Mouse (Mus musculus) c-Kit-positive CD71-negative TER-119-negative erythroid progenitor cells, embryonic 14.5 days (primary cell): ENCODE measurements around the gene Nup214.

Source experiments
- DNase-seq: peaks from one replicate; pipeline ENCODE4 v3.0.0-alpha.2; 2013; ENCODE audit warnings: low read depth

Gene Nup214

GRCm38 (mm10) chr2:31974141-31974808 lies at the start of gene Nup214:
Gene Nup214, plus strand, starts transcription at chr2:31974436.
- peak; percentile 98 for DNase-seq

- DNase-seq: no peak
Measured at GRCm38 (mm10) chr2:31924811-31925210, 49.4 kb upstream of the Nup214 start.

DNA sequence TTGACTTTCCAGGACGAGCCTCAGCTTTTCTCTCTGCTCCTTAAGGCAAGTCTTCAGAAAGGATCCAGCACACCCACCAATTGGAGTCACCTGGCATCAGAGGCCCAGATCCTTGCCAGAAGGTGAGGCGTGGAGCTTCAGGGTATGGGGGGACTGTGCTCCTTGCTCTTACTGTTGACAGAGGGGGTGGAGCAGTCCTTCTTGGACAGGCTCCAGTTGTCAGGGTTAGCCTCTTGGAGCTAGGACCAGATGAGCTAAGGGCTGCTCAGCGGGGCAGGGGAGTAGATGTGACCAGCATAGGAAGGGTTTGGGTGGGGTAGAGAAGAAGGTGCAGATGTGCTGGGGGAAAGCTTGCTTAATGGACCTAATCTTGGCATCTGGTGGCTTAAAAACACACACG lies 48.3 kb upstream of the Nup214 start:
- no peak for DNase-seq

DNA sequence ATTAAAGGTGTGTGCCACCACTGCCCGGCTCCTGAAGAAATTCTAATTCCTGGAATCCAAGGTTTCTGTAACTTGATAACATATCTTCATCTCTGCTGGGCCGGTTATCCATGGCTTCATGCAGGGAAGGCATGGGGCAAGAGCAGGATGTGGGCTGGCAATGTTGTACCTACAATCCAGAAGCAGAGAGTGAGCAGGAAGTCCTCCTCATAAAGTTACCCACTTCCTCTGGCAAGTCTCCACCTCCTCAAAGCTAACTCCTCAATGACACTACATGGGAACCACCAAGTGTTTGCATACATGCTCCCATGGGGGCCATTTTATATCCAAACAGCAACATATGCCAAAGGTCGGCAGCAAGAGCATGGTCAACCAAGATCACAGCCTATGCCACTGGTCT lies 44.6 kb upstream of the Nup214 start:
- DNase-seq: no peak

- no peak for DNase-seq
Measured at GRCm38 (mm10) chr2:31934551-31934950, 39.7 kb upstream of the Nup214 start.

DNA sequence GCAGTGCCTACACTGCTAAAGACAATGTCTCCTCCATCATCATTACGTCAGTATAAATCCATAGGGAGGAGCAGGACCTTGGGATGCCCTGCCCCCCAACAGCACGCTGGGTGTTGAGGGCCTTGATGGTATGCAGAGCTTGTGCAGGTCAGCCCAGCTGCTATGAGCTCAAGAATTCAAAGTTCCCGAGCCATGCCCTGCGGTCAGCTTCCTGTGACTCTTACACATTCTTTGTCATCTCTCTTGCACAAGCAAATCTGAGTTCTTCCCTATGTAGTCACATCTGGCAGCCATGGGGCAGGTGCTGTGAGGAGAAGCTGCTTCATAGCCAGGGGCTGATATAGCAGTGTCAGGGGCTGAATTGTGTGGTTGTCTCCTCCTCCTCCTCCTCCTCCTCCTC lies 39.2 kb upstream of the Nup214 start:
- no peak for DNase-seq

GRCm38 (mm10) chr2:31938298-31938697 lies 35.9 kb upstream of the Nup214 start:
- DNase-seq: no peak

DNA sequence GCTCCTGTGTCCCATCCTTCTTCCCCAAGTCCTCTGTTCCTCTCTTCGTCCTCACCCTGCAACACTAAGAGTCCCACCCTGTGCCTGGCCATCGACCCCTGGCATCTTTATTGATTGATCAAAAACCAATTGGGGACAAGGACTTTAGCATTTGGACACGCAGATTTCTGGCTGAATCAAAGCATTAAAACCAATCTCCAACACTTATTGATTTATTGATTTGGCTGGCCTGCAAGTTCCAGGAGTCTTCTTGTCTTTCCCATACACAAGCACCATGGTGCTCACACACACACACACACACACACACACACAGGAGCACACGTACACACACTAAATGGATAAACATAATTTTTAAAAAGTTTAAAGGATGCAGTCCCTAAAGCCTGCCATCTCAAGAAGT lies 31.2 kb upstream of the Nup214 start:
- DNase-seq: no peak

DNA sequence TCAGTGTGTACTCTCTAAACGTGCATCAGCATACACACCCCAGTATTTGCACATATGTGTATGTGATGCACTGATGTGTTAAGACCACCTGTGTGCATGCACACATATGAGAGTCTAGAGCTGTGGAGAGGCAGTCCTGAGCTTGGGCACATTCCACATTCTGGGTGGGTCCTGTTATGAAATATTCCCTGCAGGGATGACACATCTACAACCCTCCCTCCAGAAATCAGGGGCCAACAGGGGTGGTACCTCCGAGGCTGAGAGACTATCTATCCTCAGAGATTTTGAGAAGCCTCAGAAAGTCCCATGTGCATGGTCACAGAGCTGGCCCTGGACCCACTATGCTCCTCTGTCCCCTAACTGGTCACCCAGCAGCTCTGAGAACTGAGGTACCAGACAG lies 28.7 kb upstream of the Nup214 start:
- DNase-seq: no peak

- no peak for DNase-seq
Measured at GRCm38 (mm10) chr2:31948392-31948791, 25.8 kb upstream of the Nup214 start.

GRCm38 (mm10) chr2:31948801-31949200 lies 25.4 kb upstream of the Nup214 start:
- DNase-seq: no peak

DNA sequence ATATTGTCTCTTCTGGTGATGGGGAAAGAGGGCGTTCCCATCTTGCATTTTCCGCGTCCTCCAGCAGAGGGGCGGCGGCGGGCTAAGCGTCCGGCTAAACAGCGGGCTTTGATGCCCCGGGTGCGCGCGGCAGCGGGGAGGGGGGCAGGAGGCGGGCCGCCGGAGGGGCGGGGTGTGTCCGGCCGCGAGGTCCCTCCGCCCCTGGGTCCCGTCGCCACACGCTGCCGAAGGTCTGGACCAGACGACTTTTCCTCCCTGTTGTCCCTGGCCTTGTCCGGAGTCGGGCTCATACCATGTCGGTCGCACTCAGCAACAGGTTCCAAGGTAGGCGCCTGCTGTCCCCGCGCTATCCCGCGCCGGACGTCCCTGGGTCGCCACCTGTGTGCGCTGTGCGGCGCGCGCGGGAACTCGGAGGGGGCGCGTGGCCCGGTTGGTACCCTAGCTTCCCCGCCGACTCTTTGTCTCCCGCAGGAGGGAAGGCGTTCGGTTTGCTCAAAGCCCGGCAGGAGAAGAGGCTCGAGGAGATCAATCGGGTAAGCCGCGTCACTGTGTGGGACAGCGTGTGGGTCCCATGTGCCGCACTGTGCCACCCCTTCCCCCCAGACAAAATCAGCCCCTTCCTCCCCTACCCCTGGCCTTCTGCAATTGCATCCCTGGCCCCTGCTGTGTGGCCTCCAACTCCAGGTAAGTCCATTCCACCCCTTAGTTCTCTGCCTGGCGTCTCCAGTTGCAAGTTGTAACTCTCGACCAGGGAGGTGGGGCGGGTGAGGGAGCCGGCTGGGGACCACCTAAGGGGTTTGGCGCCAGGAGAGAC lies 24.0 kb upstream of the Nup214 start, which contains the start of gene Aif1l:
TSS of gene Aif1l (plus strand) at position 82 of the 814 bp plus-strand sequence.
- peak; percentile 44 for DNase-seq

DNA sequence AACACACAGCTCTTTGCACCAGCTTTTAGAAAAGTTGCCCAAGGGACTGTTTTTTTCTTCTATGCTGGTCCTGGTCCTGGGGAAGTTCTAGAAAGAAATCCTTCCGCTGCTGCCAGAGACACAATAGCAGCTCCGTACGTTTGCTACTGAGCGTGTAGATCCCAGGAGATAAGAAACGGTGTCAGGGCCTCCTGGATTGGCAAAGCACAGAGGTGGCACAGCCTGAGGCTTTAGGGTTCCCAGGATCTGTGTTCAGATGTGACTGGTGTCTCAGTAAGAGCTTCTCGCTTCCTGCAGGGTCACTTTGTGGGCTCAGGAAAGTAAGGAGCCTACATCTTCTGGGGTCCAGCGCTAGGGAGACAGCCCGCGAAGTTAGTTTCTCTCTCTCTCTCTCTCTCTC lies 23.3 kb upstream of the Nup214 start:
- no peak for DNase-seq

DNA sequence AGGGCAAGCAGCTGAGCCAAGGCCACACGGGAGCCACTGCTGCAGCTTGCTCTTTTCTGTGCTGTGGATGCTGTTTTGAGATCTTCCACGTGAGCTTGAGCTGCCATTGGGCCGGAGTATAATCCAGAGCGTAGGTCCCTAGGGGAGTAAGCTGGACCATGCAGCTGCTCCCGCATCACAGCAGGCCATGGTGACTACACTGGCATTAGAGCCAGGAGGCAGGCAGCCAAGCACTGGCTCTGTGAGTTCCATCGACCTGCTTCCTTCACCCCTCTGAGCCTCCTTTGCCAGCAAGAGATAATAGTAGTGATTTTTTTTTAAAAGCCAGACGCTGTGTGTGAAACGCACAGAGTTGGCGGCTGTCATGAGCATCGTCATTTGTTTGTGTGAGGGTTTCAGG lies 22.0 kb upstream of the Nup214 start:
- DNase-seq: no peak

DNA sequence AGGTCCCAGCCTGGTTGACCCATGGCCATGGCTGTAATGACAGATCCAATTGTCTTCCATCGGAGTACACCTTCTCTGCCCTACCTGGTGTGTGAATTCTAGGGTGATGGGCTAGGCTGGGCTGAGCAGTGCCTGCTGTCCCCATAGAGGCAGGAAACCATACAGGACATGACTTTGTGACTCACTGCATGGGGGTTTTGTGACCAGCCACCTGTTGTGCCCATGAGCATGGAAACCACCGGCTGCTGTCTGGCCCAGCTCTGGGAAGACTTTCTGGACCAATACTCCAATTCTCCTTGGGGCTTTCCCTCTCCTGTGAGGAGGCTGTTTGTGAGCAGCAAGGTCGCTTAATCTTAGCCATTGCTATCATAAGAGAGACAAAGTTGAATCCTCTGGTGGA lies 21.5 kb upstream of the Nup214 start:
- DNase-seq: no peak

- DNase-seq: no peak
Measured at GRCm38 (mm10) chr2:31953687-31954086, 20.5 kb upstream of the Nup214 start.

DNA sequence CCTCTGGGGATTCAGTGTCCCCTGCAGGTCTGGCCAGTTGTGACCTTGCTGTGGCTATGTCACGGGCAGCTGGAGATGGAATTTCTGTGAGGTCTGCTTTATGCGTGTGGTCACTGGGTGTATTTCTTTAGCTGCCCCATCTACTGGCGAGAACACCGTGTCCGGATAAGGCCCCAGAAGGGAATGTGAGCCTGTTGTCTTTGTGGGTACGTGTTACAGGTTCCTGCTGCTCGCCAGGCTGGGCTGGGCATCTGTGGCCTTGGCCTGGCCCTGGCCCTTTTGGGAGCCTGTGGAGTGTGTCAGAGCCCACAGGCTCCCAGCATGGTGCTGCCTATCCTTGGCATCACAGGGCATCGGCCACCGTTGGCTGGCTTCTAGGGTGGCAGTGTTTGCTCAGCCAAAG lies 19.5 kb upstream of the Nup214 start:
- DNase-seq: no peak

DNA sequence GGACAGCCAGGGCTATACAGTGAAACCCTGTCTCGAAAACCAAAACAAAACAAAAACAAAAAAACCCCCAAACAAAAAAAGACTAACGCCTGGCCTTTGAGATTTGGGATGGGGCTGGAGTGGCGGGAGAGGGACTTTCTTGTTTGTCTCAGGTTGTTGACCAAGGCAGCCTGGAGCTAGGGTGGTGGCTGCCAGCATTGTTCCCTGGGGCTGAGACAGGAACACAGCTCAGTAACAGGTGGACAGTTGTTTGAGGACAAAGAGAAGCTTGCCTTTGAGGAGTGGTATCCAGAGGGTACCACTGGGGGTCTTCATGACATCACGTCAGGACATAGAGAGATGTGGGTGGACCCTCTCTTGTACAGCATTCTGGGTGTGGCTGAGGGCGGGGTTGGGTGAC lies 18.6 kb upstream of the Nup214 start:
- no peak for DNase-seq

DNA sequence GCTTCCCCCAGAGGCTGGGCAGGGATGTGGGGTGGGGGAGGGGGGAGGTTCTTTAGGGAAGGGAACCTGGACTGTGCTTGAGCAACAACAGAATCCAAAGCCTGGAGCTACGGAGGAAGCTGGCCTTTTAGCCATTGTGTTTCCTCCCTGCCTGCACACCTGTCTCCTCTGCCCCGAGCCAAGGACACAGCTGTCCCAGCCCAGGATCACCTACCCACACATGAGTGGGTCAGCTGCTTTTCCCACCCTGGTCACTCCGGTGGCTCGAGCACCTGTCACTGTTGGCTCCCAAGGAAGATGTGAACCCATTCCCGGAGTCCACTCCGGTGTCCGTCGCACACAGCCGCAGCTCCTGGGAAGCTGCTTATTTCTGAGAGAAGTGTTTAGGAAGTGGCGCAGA lies 17.0 kb upstream of the Nup214 start:
- no peak for DNase-seq

DNA sequence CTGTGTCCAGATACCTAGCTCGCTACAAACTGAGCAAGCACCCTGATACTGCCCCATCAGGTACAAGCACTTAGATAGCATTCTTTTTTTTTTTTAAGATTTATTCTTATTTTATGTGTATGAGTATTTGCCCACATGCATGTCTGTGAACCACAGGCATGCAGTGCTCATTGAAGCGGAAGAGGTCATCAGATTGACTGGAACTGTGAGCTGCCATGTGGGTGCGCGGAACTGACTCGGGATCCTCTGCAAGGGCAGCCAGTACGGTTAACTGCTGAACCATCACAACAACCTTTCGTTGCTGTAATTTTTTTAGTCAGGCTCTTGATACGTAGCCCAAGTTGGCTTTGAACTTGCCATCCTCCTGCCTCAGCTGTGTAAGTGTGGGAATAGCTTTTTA lies 13.2 kb upstream of the Nup214 start:
- no peak for DNase-seq

DNA sequence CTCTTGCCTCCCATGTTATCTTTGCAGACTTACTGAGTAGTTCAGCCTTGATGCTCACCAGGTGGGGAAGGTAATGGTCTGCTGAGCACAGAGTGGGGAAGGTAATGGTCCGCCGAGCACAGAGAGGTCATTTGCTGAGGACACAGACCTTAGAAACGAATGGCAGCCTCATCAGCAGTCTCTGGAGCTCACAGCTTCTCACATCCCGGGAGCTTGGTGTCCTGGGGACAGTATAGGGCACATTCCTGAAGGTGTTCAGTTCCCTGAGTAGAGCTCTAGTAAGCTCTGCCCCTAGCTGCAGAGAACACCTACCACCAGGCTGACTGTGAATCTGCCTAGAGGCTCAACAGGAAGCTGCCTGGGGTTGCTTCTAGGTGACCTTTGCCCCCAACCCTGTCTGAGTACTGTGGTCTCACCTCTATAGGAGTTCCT lies 12.4 kb upstream of the Nup214 start:
- no peak for DNase-seq

DNA sequence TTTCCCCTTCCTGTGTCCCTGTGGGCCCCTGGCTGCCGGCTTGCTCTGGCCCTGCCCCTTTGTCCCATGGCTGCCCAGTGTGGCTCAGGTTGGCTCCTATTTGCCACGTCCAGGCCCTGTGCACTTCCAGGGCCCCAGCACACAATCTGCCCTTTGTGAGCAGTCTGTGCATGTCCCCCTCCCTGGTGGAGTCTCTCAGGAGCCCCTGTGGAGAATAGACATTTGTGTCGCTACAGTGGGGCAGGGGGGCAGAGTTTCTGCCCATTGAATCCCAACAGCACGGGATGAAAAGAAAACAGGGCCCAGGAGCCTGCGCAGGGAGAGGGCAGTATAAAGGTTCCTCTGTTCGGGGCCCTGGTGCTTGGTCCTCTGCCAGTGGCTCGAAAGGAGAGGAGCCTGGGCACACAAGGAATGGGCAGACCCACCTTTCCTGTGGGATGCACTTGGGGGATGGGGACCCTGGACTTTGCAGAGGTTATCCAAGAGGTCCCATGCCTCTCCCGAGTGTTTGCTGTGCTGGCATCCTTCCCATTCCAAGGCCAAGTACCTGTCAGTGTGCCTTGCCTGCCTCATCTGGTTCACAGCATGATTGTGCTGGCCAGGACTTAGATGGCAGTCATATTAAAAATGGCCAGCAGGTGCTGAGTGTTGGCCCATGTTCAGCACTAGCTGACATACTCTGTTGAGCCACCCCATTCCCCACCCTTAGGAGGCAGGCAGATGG lies 11.6 kb upstream of the Nup214 start:
- no peak for DNase-seq

DNA sequence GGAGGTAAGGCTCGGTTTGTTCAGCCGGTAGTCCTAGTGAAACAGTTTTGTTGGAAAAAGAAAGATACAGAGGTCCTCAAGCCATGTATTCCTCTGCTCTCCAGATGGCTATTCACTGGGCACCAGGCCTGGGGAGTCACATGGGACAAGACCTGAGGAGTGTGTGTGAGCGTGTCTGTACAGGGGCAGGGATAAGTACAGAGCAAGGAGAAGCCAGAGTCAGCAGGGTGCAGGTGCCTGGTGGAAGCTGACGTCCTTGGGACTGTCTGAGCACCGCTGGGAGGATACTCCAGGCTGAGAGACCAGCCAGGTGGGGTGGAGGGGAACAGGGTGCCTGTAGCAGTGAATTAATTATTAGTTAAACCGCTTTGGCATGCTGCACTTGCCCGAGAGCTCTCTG lies 10.7 kb upstream of the Nup214 start:
- no peak for DNase-seq
